Mouse (Mus musculus): ENCODE results near the gene Nkain1. TPM values are rescaled to one million over a fixed set of nuclear protein-coding genes. Genes with fewer than 3 reads are reported as not detected.

The Nkain1 gene
- polyA plus RNA-seq, 1 experiment from 2014 or later, result 8.8 TPM

Other genes with a start within 250 kb of the Nkain1 start
- 82.6 and 88.9 TPM in 2 replicates for gene Zcchc17, start 214.2 kb downstream of the Nkain1 start, polyA plus RNA-seq (2014; fragmentation: Nextera tagmentation; extraction: Ambion mirVana)
- gene Snrnp40, start 214.0 kb downstream of the Nkain1 start, polyA plus RNA-seq (2014; fragmentation: Nextera tagmentation; extraction: Ambion mirVana), result 234 and 251 TPM in 2 replicates
- 115 and 120 TPM in 2 replicates for gene Pum1, start 89.1 kb upstream of the Nkain1 start, polyA plus RNA-seq (2014; fragmentation: Nextera tagmentation; extraction: Ambion mirVana)
- gene Sdc3, start 218.4 kb upstream of the Nkain1 start, polyA plus RNA-seq (2014; fragmentation: Nextera tagmentation; extraction: Ambion mirVana), result 18.6 and 24.7 TPM in 2 replicates

Data from limb, embryonic 11.5 days (tissue).